Mouse (Mus musculus) cerebellum, postnatal 36 days (tissue): Measurements from ENCODE around the gene Cyp17a1.

Source experiments
- DNase-seq, 2 experiments: peaks; one replicate each; pipeline ENCODE4 v3.0.0; 2021 to 2022; ENCODE audit warnings: mixed read lengths in 2 of 2

Gene Cyp17a1

GRCm38 (mm10) chr19:46641420-46642085 lies 31.4 kb downstream of the Cyp17a1 start:
- peak in 1 of 2 experiments; percentile 26 for DNase-seq

- DNase-seq: no peak
Observed at GRCm38 (mm10) chr19:46640780-46641179, 32.2 kb downstream of the Cyp17a1 start.

GRCm38 (mm10) chr19:46639496-46639895 lies 33.5 kb downstream of the Cyp17a1 start:
- DNase-seq: no peak

GRCm38 (mm10) chr19:46639053-46639452 lies 33.9 kb downstream of the Cyp17a1 start:
- DNase-seq: no peak

- DNase-seq: no peak
Observed at GRCm38 (mm10) chr19:46637598-46637997, 35.4 kb downstream of the Cyp17a1 start.

- DNase-seq: no peak
Observed at GRCm38 (mm10) chr19:46635766-46636165, 37.2 kb downstream of the Cyp17a1 start.

- no peak for DNase-seq
Observed at GRCm38 (mm10) chr19:46631637-46632036, 41.3 kb downstream of the Cyp17a1 start.

- no peak for DNase-seq
Observed at GRCm38 (mm10) chr19:46629807-46630206, 43.2 kb downstream of the Cyp17a1 start.

GRCm38 (mm10) chr19:46628403-46628802 lies 44.6 kb downstream of the Cyp17a1 start:
- no peak for DNase-seq

GRCm38 (mm10) chr19:46625519-46625918 lies 47.5 kb downstream of the Cyp17a1 start:
- no peak for DNase-seq

- no peak for DNase-seq
Observed at GRCm38 (mm10) chr19:46625015-46625414, 48.0 kb downstream of the Cyp17a1 start.

GRCm38 (mm10) chr19:46623790-46624772 lies 48.9 kb downstream of the Cyp17a1 start:
- DNase-seq: peak in 1 of 2 experiments; percentile 39

GRCm38 (mm10) chr19:46623194-46623667 lies 49.7 kb downstream of the Cyp17a1 start:
- no peak for DNase-seq

GRCm38 (mm10) chr19:46622659-46623193 lies 50.2 kb downstream of the Cyp17a1 start:
- no peak for DNase-seq

- DNase-seq: no peak
Observed at GRCm38 (mm10) chr19:46621236-46622183, 51.5 kb downstream of the Cyp17a1 start.

GRCm38 (mm10) chr19:46620016-46620808 lies 52.8 kb downstream of the Cyp17a1 start:
- no peak for DNase-seq

GRCm38 (mm10) chr19:46619518-46619917 lies 53.5 kb downstream of the Cyp17a1 start:
- no peak for DNase-seq

GRCm38 (mm10) chr19:46619001-46619400 lies 54.0 kb downstream of the Cyp17a1 start:
- DNase-seq: peak; percentile 43 to 48

GRCm38 (mm10) chr19:46618322-46618721 lies 54.6 kb downstream of the Cyp17a1 start:
- DNase-seq: no peak

- no peak for DNase-seq
Observed at GRCm38 (mm10) chr19:46617361-46617760, 55.6 kb downstream of the Cyp17a1 start.
